Mouse (Mus musculus) C2C12 (cell line): ENCODE results near the gene Cab39l.

Source experiments
- CTCF ChIP-seq: IDR thresholded peaks from one replicate; pipeline ENCODE4 v1.5.1; 2011; ENCODE audit not compliant: control insufficient read depth, insufficient read depth, insufficient read length
- FOSL1 ChIP-seq: IDR thresholded peaks from one replicate; pipeline ENCODE4 v1.8.0; 2011; ENCODE audit warnings: mild to moderate bottlenecking, low read length; ENCODE audit not compliant: poor library complexity, insufficient read depth, severe bottlenecking
- MAX ChIP-seq: IDR thresholded peaks from one replicate; pipeline ENCODE4 v1.6.1; 2011; ENCODE audit warnings: mild to moderate bottlenecking, control low read depth
- MYOD1 ChIP-seq: IDR thresholded peaks from one replicate; pipeline ENCODE4 v1.6.1; 2011; ENCODE audit warnings: low read depth; ENCODE audit not compliant: control insufficient read depth, insufficient read length
- MYOG ChIP-seq: IDR thresholded peaks from one replicate; pipeline ENCODE4 v1.6.1; 2011; ENCODE audit not compliant: control insufficient read depth, insufficient read length; ENCODE audit errors: extremely low read depth

DNA sequence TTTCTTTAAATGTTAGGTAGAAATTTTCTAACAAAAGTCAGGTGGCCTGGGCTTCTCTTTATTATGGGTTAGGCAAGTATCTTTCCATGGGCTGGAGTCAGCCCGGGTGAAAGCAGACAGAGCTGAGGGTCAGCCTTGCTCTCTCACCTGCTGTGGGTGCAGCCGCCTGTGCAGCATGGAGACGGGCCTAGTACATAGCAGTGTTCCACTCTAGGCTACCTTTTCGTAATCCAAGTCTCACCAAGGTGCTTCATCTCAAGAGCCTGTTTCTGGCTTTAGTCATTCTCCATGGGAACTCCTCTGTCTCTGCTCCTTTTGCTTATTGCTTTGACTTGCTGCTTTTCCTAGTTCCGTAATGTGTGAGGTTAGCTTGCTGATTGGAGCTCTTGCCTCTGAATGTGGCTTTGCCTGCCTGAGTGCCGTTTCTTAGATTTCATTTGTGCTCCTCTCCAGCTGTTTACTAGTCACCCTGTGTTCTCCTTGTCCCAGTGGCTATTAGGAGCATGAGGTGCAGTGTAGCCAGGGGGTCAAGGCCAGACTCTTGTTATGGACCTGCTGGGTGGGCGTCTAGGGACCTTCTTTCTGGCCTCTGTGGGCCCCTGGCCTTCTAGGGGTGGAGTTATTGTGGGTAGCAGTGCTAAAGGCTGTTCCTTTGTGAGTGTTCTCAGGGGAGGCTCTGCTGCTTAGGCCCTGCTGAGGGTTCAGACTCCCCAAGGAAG, 105.5 kb downstream of the Cab39l start:
- TF ChIP-seq FOSL1 (no peak), CTCF (no peak), MAX (no peak), MYOD1 (no peak), MYOG (no peak)
